Mouse (Mus musculus): ENCODE data around the gene Fhdc1. TPM values are rescaled to one million over a fixed set of nuclear protein-coding genes. Genes with fewer than 3 reads are reported as not detected.

Gene Fhdc1
- polyA plus RNA-seq, 1 experiment from 2014 or later = 10.2 TPM

DNA sequence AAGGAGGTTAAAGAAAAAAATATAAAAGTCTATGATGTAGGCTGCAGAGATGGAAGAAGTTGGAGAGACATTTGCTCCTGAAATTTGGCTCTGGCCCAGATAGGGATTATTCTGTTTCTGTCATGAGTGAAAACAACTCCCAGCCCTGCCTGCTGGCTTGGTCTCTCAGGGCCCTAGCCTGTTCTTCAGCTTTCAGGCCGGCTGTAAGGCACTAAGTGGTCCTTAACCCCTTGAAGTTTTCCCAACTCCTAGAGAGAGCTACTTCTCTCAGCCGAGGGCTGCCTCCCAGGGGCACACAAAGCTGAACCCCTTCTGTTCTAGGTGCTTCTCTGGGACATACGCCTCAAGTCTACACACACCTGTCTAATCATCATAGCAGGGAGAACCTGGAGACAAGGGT is 7.7 kb downstream of the Fhdc1 start:
- Histone ChIP-seq H3K4me1 (peaks cover 3% of the 10 kb centered on the region; the same call in 1 of the 2 replicates), H3K27me3 (replicated peaks) (no peaks in the 10 kb centered on the region), H3K9me3 (no peaks in the 10 kb centered on the region), H3K36me3 (no peaks in the 10 kb centered on the region), H3K4me3 (no peak overlapping the region), H3K27ac (no peak overlapping the region), H3K9ac (no peak overlapping the region), H3K4me2 (replicated peaks) (no peak overlapping the region)
- 62% methylated on average over 3 of the region's 3 CpGs for WGBS
- no peak for ATAC-seq (ENCODE audit: low FRiP score, low read depth)

GRCm38 (mm10) chr3:84471146-84471545 is 9.1 kb downstream of the Fhdc1 start:
- H3K4me2 ChIP-seq (replicated peaks) = no peak overlapping the region
- H3K4me1 ChIP-seq = peaks cover 3% of the 10 kb centered on the region; the same call in 1 of the 2 replicates
- H3K4me3 ChIP-seq = no peak overlapping the region
- ATAC-seq (ENCODE audit: low FRiP score, low read depth) = no peak
- no peaks in the 10 kb centered on the region for H3K36me3 ChIP-seq
- no peaks in the 10 kb centered on the region for H3K9me3 ChIP-seq
- no peak overlapping the region for H3K27ac ChIP-seq
- H3K27me3 ChIP-seq (replicated peaks) = no peaks in the 10 kb centered on the region
- 90% methylated on average over 4 of the region's 4 CpGs for WGBS
- H3K9ac ChIP-seq = no peak overlapping the region

DNA sequence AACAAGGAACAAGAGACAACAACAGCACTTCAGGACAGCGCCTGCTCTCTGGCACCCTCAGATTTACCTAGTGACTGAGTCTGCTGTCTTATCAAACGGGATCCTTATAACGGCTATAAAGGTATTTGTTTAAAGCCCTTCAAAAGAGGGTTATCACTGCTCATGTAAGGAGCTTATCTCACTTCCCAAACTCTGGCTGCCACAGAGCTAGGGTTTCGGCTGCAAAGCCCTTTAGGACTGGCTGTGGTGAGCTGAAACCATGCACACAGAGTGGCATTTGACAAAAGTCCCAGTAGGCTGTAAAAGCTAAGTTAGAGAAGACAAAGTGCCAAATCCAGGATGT is 12.1 kb downstream of the Fhdc1 start:
- ATAC-seq (ENCODE audit: low FRiP score, low read depth) = no peak
- Histone ChIP-seq H3K27ac (no peak overlapping the region), H3K4me3 (no peak overlapping the region), H3K9ac (no peak overlapping the region), H3K4me1 (no peaks in the 10 kb centered on the region), H3K9me3 (no peaks in the 10 kb centered on the region), H3K36me3 (no peaks in the 10 kb centered on the region), H3K4me2 (replicated peaks) (no peak overlapping the region), H3K27me3 (replicated peaks) (no peaks in the 10 kb centered on the region)
- WGBS = 47% methylated on average over 4 of the region's 4 CpGs

- 70% methylated on average over 10 of the region's 10 CpGs for WGBS
- Histone ChIP-seq H3K36me3 (no peaks in the 10 kb centered on the region), H3K9ac (no peak overlapping the region), H3K4me2 (replicated peaks) (no peak overlapping the region), H3K9me3 (no peaks in the 10 kb centered on the region), H3K4me1 (no peaks in the 10 kb centered on the region), H3K4me3 (no peak overlapping the region), H3K27me3 (replicated peaks) (no peaks in the 10 kb centered on the region), H3K27ac (no peak overlapping the region)
- no peak for ATAC-seq (ENCODE audit: low FRiP score, low read depth)
Measured at GRCm38 (mm10) chr3:84467419-84468110, 12.7 kb downstream of the Fhdc1 start.

DNA sequence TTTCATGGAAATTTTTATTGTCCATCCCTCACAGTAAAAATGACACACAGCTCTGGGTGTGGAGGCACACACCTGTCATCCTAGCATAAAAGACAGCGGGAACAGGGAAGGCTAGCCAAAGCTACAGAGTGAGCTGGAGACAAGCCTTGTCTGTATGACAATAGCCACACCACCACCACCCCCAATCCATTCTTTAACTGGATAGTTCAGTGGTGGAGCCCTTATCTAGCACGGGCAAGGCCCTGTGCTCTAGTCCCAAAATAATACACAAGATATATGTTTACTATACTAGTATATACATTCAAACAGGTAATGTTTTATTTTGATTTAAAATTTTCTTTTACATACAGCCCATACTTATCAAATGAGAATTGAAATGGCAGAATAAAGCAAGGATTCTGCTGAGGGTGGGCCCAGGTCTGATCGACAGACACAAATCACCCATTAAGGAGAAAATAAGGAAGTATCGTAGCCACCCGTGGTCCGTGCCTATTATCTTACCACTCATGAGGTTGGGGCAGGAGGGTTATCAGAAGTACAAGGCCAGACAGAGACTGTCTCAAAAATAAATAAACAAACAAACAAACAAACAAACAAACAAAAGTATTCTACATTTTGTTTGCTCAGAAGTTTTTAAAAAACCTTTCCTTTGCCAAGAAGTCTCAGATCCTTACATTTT is 14.3 kb downstream of the Fhdc1 start:
- H3K36me3 ChIP-seq = no peaks in the 10 kb centered on the region
- WGBS = 72% methylated on average over 6 of the region's 6 CpGs
- no peak overlapping the region for H3K27ac ChIP-seq
- ATAC-seq (ENCODE audit: low FRiP score, low read depth) = no peak
- H3K4me1 ChIP-seq = peaks cover 14% of the 10 kb centered on the region
- no peaks in the 10 kb centered on the region for H3K27me3 ChIP-seq (replicated peaks)
- no peaks in the 10 kb centered on the region for H3K9me3 ChIP-seq
- H3K4me3 ChIP-seq = no peak overlapping the region
- H3K9ac ChIP-seq = no peak overlapping the region
- H3K4me2 ChIP-seq (replicated peaks) = no peak overlapping the region

DNA sequence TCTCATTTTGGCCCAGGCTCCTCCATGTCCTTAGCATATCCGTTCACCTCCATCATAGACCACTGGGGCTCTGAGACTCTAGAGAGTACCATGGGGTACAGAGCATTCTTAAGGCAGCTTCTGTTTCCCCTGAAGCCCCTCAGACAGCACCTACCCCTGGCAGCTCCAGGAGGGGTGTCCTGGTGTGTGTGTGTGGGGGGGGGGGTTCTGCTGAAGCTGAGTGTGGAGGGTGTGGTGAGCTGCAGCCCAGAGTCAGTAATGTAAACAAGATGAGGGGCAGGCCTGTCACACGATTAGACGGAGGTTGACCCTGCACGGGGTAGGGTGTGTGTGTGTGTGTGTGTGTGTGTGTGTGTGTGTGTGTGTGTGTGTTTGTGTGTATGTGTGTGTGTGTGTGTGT is 18.5 kb downstream of the Fhdc1 start:
- 39% methylated on average over 4 of the region's 4 CpGs for WGBS
- peak; percentile 65 for ATAC-seq (ENCODE audit: low FRiP score, low read depth)
- no peak overlapping the region for H3K27ac ChIP-seq

GRCm38 (mm10) chr3:84460952-84461351 is 19.3 kb downstream of the Fhdc1 start:
- Histone ChIP-seq H3K9me3 (no peaks in the 10 kb centered on the region), H3K36me3 (no peaks in the 10 kb centered on the region; the same call in 1 of the 2 replicates), H3K9ac (no peak overlapping the region), H3K4me3 (no peak overlapping the region), H3K27ac (no peak overlapping the region), H3K27me3 (replicated peaks) (no peaks in the 10 kb centered on the region), H3K4me1 (peaks cover 22% of the 10 kb centered on the region), H3K4me2 (replicated peaks) (no peak overlapping the region)
- WGBS = 36% methylated on average over 12 of the region's 12 CpGs
- 0 out of 2 replicates have a peak, but pooled peaks have one; percentile 9 for ATAC-seq (ENCODE audit: low FRiP score, low read depth)

More for the DNA sequence above, 18.5 kb downstream of the Fhdc1 start:
- no peaks in the 10 kb centered on the region for H3K9me3 ChIP-seq
- no peak overlapping the region for H3K4me2 ChIP-seq (replicated peaks)
- H3K4me3 ChIP-seq = no peak overlapping the region
- no peak overlapping the region for H3K9ac ChIP-seq
- H3K36me3 ChIP-seq = no peaks in the 10 kb centered on the region
- H3K4me1 ChIP-seq = peaks cover 20% of the 10 kb centered on the region
- H3K27me3 ChIP-seq (replicated peaks) = no peaks in the 10 kb centered on the region

DNA sequence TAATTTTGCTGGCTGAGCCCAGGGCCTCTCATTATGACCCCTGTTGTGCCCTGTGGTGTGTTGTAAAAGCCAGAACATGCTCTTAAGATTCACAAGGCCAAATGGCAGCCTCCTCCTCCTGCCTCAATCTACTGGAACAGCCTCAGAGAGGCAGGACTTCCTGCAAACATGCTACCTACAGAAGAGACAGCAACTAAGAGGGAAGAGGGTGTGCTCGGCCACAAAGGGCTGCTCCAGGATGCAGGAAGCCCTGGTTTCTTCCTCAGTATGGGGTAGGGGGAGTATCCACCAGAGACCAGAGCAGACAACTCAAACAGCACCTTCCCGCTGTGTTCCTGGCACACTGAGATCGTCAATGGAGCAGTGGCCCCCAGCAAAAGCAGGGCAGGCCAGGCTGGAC is 19.7 kb downstream of the Fhdc1 start:
- Histone ChIP-seq H3K9me3 (no peaks in the 10 kb centered on the region), H3K4me2 (replicated peaks) (no peak overlapping the region), H3K4me3 (no peak overlapping the region), H3K27me3 (replicated peaks) (no peaks in the 10 kb centered on the region), H3K27ac (no peak overlapping the region), H3K36me3 (no peaks in the 10 kb centered on the region; the same call in 1 of the 2 replicates), H3K9ac (no peak overlapping the region), H3K4me1 (peaks cover 24% of the 10 kb centered on the region)
- WGBS = 24% methylated on average over 3 of the region's 3 CpGs
- no peak for ATAC-seq (ENCODE audit: low FRiP score, low read depth)

DNA sequence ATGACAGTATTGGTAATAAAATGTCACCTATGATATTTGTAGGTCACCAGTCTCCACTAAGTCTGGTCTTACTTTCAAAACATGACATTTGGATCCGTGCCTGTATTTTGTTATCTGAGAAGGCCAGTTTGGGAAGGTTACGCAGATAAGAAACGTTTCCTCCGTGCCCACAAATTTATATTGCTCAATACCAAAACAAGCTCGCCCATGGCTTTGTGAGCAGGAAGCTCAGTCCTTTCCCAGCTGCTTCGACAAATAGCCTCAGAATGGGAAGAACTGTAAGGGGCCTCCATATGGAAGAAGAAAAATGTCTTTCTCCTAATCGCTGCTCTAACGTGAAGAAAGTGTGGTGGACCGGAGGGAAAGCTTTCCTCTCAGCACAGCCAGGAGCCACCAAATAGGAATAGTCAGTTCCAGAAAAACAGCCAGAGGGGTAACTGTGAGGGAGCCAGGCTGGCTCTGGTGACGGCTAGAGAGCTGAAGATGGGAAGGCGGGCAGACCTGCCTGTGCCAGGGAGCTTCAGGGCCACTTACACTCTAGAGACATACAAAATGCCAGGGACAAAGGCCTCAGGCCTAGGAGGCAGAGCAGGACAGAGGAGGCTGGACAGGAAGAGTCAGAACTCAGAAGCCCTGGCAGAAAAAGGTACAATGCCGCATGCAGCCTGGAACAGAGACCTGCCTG is 24.4 kb downstream of the Fhdc1 start:
- Histone ChIP-seq H3K4me2 (replicated peaks) (no peak overlapping the region), H3K4me1 (peaks cover 9% of the 10 kb centered on the region), H3K9me3 (no peaks in the 10 kb centered on the region), H3K9ac (no peak overlapping the region), H3K36me3 (no peaks in the 10 kb centered on the region; the same call in 1 of the 2 replicates), H3K27me3 (replicated peaks) (no peaks in the 10 kb centered on the region), H3K27ac (no peak overlapping the region), H3K4me3 (no peak overlapping the region)
- ATAC-seq (ENCODE audit: low FRiP score, low read depth) = no peak
- 85% methylated on average over 12 of the region's 12 CpGs for WGBS

- no peak for ATAC-seq (ENCODE audit: low FRiP score, low read depth)
- no peaks in the 10 kb centered on the region; the same call in 1 of the 2 replicates for H3K36me3 ChIP-seq
- WGBS = 69% methylated on average over 3 of the region's 3 CpGs
- H3K27me3 ChIP-seq (replicated peaks) = no peaks in the 10 kb centered on the region
- no peak overlapping the region for H3K4me2 ChIP-seq (replicated peaks)
- no peak overlapping the region for H3K27ac ChIP-seq
- no peak overlapping the region for H3K9ac ChIP-seq
- no peaks in the 10 kb centered on the region for H3K4me1 ChIP-seq
- no peak overlapping the region for H3K4me3 ChIP-seq
- no peaks in the 10 kb centered on the region for H3K9me3 ChIP-seq
Measured at GRCm38 (mm10) chr3:84450651-84451050, 29.6 kb downstream of the Fhdc1 start.

GRCm38 (mm10) chr3:84449015-84449414 is 31.2 kb downstream of the Fhdc1 start:
- no peaks in the 10 kb centered on the region for H3K9me3 ChIP-seq
- 0 out of 2 replicates have a peak, but pooled peaks cover 2% of the 10 kb centered on the region for H3K27me3 ChIP-seq (replicated peaks)
- H3K27ac ChIP-seq = no peak overlapping the region
- 82% methylated on average over 9 of the region's 9 CpGs for WGBS
- H3K4me3 ChIP-seq = no peak overlapping the region
- no peaks in the 10 kb centered on the region for H3K4me1 ChIP-seq
- no peak for ATAC-seq (ENCODE audit: low FRiP score, low read depth)
- peaks cover 5% of the 10 kb centered on the region; the same call in 1 of the 2 replicates for H3K36me3 ChIP-seq
- H3K4me2 ChIP-seq (replicated peaks) = no peak overlapping the region
- no peak overlapping the region for H3K9ac ChIP-seq

DNA sequence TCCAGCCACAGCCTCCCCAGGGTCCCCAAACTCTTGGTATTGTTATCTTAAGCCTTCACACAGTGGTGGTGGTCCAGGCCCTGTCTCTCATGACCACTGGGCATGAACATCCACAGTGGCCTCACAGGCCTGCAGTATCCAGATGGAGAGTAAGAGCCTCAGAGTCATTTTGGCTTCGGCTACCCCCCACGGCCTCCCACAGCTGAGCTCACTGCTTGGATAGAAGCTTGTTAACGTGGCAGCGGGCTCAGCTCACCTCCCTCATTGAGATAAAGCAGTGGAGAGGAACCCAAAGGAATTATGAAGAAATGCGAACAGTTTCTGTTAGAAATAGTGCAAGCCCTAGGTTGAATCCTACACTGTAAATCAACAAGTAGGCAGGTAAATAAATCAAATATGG is 32.4 kb downstream of the Fhdc1 start:
- H3K4me2 ChIP-seq (replicated peaks) = no peak overlapping the region
- peaks cover 5% of the 10 kb centered on the region; the same call in 1 of the 2 replicates for H3K36me3 ChIP-seq
- H3K9me3 ChIP-seq = no peaks in the 10 kb centered on the region
- H3K27me3 ChIP-seq (replicated peaks) = 0 out of 2 replicates have a peak, but pooled peaks cover 2% of the 10 kb centered on the region
- no peak overlapping the region for H3K27ac ChIP-seq
- 78% methylated on average over 5 of the region's 5 CpGs for WGBS
- H3K4me1 ChIP-seq = no peaks in the 10 kb centered on the region
- no peak overlapping the region for H3K4me3 ChIP-seq
- H3K9ac ChIP-seq = no peak overlapping the region
- ATAC-seq (ENCODE audit: low FRiP score, low read depth) = no peak
